Mouse (Mus musculus) hindbrain, embryonic 12.5 days (tissue): ENCODE results near the gene Hps5. TPM values are rescaled to one million over a fixed set of nuclear protein-coding genes. Genes with fewer than 3 reads are reported as not detected.

Source experiments
- ATAC-seq: fragments of 200-750 bp; cut with Nextera tagmentation; 2 replicates; pipeline ENCODE4 v1.8.0; 2017; ENCODE audit warnings: moderate TSS enrichment; ENCODE audit not compliant: low FRiP score
- H3K27ac ChIP-seq: fragments of 300-500 bp; sonication (generic); 2 replicates; pipeline ENCODE4 v1.5.1; 2016; ENCODE audit warnings: mild to moderate bottlenecking
- H3K27me3 ChIP-seq: fragments of 300-500 bp; sonication (generic); 2 replicates; pipeline ENCODE4 v1.6.1; 2016; ENCODE audit warnings: mild to moderate bottlenecking
- H3K36me3 ChIP-seq: fragments of 300-500 bp; sonication (generic); 2 replicates; pipeline ENCODE4 v1.6.1; 2016; ENCODE audit warnings: mild to moderate bottlenecking
- H3K4me1 ChIP-seq: fragments of 300-500 bp; sonication (generic); 2 replicates; pipeline ENCODE4 v1.6.1; 2016
- H3K4me2 ChIP-seq: fragments of 300-500 bp; sonication (generic); replicated peaks from 2 replicates; pipeline ENCODE4 v1.6.1; 2016; ENCODE audit warnings: mild to moderate bottlenecking
- H3K4me3 ChIP-seq: fragments of 300-500 bp; sonication (generic); 2 replicates; pipeline ENCODE4 v1.5.1; 2016; ENCODE audit warnings: mild to moderate bottlenecking
- H3K9ac ChIP-seq: fragments of 300-500 bp; sonication (generic); 2 replicates; pipeline ENCODE4 v1.6.1; 2016; ENCODE audit warnings: mild to moderate bottlenecking, moderate library complexity
- H3K9me3 ChIP-seq: fragments of 300-500 bp; sonication (generic); replicated peaks from 2 replicates; pipeline ENCODE4 v1.6.1; 2016; ENCODE audit warnings: mild to moderate bottlenecking
- WGBS: fragments of 180-500 bp; shearing (Covaris S2); methylation state at CpG from one replicate; pipeline ENCODE4 v1.1.7; 2016; 5-methylcytosine and 5-hydroxymethylcytosine counted together
- polyA plus RNA-seq: library from polyadenylated mRNA; unstranded; fragments of >200 nt; fragmentation: Nextera tagmentation; extraction: Ambion mirVana; gene quantifications from 2 replicates; pipeline ENCODE4 v1.2.1, GENCODE M21; 2016

Hps5 gene
- polyA plus RNA-seq, 1 experiment from 2014 or later: 28.9 TPM

DNA sequence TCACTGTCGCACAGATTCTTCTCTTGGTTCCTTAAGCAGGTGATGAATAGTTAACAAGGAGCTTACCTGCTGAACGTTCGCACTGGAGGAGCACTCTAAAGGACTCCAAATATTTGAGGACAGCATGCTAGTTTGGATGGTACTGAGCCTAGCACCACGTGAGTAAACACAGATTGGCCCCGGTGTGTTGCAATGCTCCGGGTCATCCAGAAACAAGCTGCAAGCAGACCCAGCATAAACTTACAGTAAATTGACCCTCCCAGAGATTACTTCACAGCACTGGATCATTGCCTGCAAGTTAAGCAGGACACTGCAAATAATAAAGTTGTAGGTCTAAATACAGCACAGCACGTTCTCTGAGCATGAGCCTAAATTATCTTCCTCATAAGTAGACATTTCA is 76.3 kb downstream of the Hps5 start:
- Histone ChIP-seq H3K4me1 (no peaks in the 10 kb centered on the region), H3K4me2 (no peak overlapping the region), H3K36me3 (no peaks in the 10 kb centered on the region), H3K9ac (no peak overlapping the region), H3K27me3 (0 out of 2 replicates have a peak, but pooled peaks cover 2% of the 10 kb centered on the region), H3K4me3 (no peak overlapping the region), H3K9me3 (no peaks in the 10 kb centered on the region), H3K27ac (no peak overlapping the region)
- WGBS: 90% methylated on average over 7 of the region's 7 CpGs
- ATAC-seq: no peak

DNA sequence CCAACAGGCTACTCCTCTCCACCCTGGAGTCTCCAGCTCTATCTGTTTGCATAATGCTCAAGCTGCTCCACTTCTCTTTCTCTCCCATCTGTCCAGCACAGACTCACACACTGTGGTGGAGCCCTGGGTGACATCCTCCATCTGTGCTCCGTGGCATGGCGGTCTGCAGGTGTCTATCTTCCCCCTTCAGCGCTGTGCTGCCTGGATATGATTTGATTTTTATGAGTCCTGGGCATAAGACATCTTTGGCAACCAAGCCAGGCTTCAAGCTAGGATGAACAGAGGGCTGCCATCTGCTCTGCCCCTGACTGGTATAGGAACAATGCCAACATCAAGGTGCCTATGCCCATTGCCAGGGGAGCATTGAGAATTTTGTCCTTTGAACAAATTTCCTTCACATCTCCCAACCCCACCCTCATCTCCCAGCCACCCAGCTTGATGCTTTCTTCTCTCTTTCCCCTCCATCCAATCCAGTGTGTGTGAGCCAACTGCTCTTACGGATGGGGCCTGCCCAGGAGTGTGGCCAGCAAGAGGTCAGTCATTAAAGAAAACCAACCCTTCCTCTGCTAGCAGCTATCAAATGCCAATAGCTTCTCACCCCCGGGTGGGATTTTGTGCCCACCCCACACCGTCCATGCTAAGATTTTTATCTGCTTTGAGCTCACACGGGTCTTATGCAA is 77.1 kb downstream of the Hps5 start:
- H3K4me2 ChIP-seq: no peak overlapping the region
- no peak for ATAC-seq
- H3K9me3 ChIP-seq: no peaks in the 10 kb centered on the region
- H3K4me3 ChIP-seq: no peak overlapping the region
- H3K36me3 ChIP-seq: no peaks in the 10 kb centered on the region
- 0 out of 2 replicates have a peak, but pooled peaks cover 2% of the 10 kb centered on the region for H3K27me3 ChIP-seq
- H3K4me1 ChIP-seq: no peaks in the 10 kb centered on the region
- no peak overlapping the region for H3K9ac ChIP-seq
- H3K27ac ChIP-seq: no peak overlapping the region
- WGBS: 85% methylated on average over 7 of the region's 7 CpGs

DNA sequence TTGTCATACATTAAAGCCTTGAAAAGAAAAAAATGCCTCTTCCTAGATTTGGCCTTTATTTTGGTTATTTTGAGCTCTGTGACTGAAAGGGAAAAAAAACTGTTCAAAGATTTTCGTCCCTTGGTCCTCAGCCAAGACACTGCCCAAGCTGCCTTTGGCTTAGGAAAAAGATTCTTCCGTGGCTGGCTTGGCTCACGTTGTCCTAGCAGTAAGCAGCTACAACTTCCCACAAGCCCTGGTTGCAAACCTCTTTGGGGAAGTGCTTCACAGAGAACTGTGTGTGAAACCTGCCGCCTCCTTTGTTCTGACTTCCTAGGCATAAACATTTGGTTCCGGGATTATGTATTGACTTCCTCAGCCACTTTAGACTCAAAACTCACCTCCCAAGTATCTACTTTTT is 79.0 kb downstream of the Hps5 start:
- H3K4me1 ChIP-seq: no peaks in the 10 kb centered on the region
- H3K27me3 ChIP-seq: peaks cover 5% of the 10 kb centered on the region; the same call in 1 of the 2 replicates
- no peaks in the 10 kb centered on the region for H3K36me3 ChIP-seq
- 74% methylated on average over 5 of the region's 5 CpGs for WGBS
- H3K4me2 ChIP-seq: no peak overlapping the region
- no peak overlapping the region for H3K27ac ChIP-seq
- ATAC-seq: no peak
- H3K4me3 ChIP-seq: no peak overlapping the region
- no peaks in the 10 kb centered on the region for H3K9me3 ChIP-seq
- H3K9ac ChIP-seq: no peak overlapping the region

DNA sequence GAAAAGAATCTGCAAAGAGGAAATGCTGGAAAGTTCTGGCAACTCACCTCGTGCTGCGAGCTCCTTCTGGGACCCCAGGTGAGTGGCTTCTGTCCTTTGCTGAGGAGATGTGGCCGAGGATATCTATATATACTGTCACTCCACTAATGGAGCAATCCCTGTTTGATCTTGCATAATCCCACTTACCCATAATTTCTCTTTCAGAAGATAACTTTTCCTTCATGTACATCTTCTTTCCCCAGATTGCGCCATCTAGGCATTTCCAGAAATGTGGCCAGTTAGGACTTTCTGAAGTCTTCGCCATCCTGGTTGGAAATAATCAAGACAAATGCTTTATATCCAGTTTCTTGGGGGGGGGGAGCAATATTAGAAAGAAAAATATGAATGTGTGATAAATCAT is 80.3 kb downstream of the Hps5 start, which contains the start of gene Saa3:
Saa3 (minus strand) TSS at position 101 of the 400 bp plus-strand sequence.
- ATAC-seq: no peak
- Histone ChIP-seq H3K36me3 (no peaks in the 10 kb centered on the region), H3K4me1 (no peaks in the 10 kb centered on the region), H3K9me3 (no peaks in the 10 kb centered on the region), H3K27me3 (peaks cover 5% of the 10 kb centered on the region; the same call in 1 of the 2 replicates), H3K4me2 (no peak within 1 kb of the TSS), H3K4me3 (no peak within 1 kb of the TSS), H3K9ac (no peak within 1 kb of the TSS), H3K27ac (no peak within 1 kb of the TSS)
- 87% methylated on average over 5 of the region's 5 CpGs for WGBS

DNA sequence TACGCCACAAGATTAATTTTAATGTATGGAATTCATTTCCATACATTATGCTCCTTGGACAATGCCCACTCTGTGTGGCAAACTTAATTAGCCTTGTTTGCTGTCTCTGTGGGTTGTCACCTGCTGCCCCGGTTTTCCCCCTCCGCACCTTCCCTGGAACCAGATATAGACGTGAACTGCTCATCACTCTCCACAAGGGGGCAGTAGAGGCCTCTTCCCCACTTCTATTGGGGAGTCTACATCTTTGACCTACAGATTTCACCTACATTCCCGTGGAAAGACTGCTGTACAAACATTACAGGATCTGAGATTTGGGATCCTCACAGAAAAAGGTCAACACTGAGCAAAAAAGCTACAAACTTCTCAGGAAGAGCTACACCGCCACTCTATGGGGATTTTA is 81.3 kb downstream of the Hps5 start:
- ATAC-seq: no peak
- H3K27me3 ChIP-seq: peaks cover 3% of the 10 kb centered on the region; the same call in 1 of the 2 replicates
- H3K36me3 ChIP-seq: no peaks in the 10 kb centered on the region
- H3K27ac ChIP-seq: no peak overlapping the region
- H3K9me3 ChIP-seq: no peaks in the 10 kb centered on the region
- WGBS: 36% methylated on average over 6 of the region's 6 CpGs
- no peak overlapping the region for H3K9ac ChIP-seq
- H3K4me2 ChIP-seq: no peak overlapping the region
- H3K4me3 ChIP-seq: no peak overlapping the region
- H3K4me1 ChIP-seq: peaks cover 3% of the 10 kb centered on the region

DNA sequence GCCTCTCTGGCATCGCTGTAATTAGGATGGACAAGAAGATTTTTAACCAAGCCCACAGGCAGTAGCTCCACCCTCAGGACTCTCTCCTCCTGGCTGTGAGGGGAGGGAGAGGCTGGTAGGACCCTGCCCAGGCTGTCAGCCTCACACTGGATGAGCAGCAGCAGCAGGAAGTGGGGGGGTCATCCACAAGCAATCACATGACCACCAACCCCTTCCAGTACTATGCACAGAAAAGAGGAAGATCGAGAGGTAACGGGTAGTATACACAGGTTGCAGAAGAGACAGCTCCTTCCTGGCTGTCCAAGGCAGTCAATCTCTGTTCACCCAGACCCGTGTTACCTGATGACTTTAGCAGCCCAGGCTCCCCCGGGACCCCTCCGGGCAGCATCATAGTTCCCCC is 83.6 kb downstream of the Hps5 start:
- ATAC-seq: no peak
- H3K4me1 ChIP-seq: peaks cover 7% of the 10 kb centered on the region
- H3K27me3 ChIP-seq: peaks cover 3% of the 10 kb centered on the region; the same call in 1 of the 2 replicates
- H3K9me3 ChIP-seq: no peaks in the 10 kb centered on the region
- no peak overlapping the region for H3K4me2 ChIP-seq
- WGBS: 62% methylated on average over 6 of the region's 6 CpGs
- H3K27ac ChIP-seq: no peak overlapping the region
- H3K9ac ChIP-seq: no peak overlapping the region
- H3K4me3 ChIP-seq: no peak overlapping the region
- H3K36me3 ChIP-seq: 0 out of 2 replicates have a peak, but pooled peaks cover 9% of the 10 kb centered on the region

Other genes starting within 250 kb of the Hps5 start
- 18.9 and 20.3 TPM in 2 replicates for gene Sergef, start 156.3 kb downstream of the Hps5 start, polyA plus RNA-seq
- gene Tph1, start 123.5 kb downstream of the Hps5 start, polyA plus RNA-seq: 0.12 and 0.83 TPM in 2 replicates
- gene Saal1, start 85.4 kb downstream of the Hps5 start, polyA plus RNA-seq: 27.2 and 28.4 TPM in 2 replicates
- 0.09 TPM in 1 of 2 replicates, not detected in the other for gene Saa3, start 80.4 kb downstream of the Hps5 start, polyA plus RNA-seq
- not detected in 2 replicates for gene Saa4, start 63.5 kb downstream of the Hps5 start, polyA plus RNA-seq
- gene Saa1, start 53.1 kb downstream of the Hps5 start, polyA plus RNA-seq: 0.37 TPM in 1 of 2 replicates, not detected in the other
- not detected in 2 replicates for gene Saa2, start 44.3 kb downstream of the Hps5 start, polyA plus RNA-seq
- gene Gtf2h1, start within 50 bp of the Hps5 start, polyA plus RNA-seq: 47.8 and 50.5 TPM in 2 replicates
- 855 and 900 TPM in 2 replicates for gene Ldha, start 45.4 kb upstream of the Hps5 start, polyA plus RNA-seq
- 0.36 TPM in 1 of 2 replicates, not detected in the other for gene Ldhc, start 65.1 kb upstream of the Hps5 start, polyA plus RNA-seq
- gene Tsg101, start 123.9 kb upstream of the Hps5 start, polyA plus RNA-seq: 310 and 346 TPM in 2 replicates
- 8.9 and 9.5 TPM in 2 replicates for gene Uevld, start 162.5 kb upstream of the Hps5 start, polyA plus RNA-seq
- not detected in 2 replicates for gene Gm9999, start 187.5 kb upstream of the Hps5 start, polyA plus RNA-seq
- 14.7 and 16.1 TPM in 2 replicates for gene Spty2d1, start 212.3 kb upstream of the Hps5 start, polyA plus RNA-seq